Mouse (Mus musculus) limb, embryonic 14.5 days (tissue): ENCODE results near the gene Nol11. TPM values are rescaled to one million over a fixed set of nuclear protein-coding genes. Genes with fewer than 3 reads are reported as not detected.

Experiments
- ATAC-seq: fragments of 200-750 bp; cut with Nextera tagmentation; 2 replicates; pipeline ENCODE4 v1.8.0; 2017; ENCODE audit warnings: low read depth, moderate number of reproducible peaks, moderate TSS enrichment; ENCODE audit not compliant: low FRiP score
- DNase-seq: peaks from one replicate; pipeline ENCODE4 v3.0.0-alpha.2; 2015; ENCODE audit warnings: low spot score
- H3K27ac ChIP-seq: fragments of 300-500 bp; sonication (generic); replicated peaks from 2 replicates; pipeline ENCODE4 v1.5.1; 2014; ENCODE audit warnings: low read depth, mild to moderate bottlenecking, low read length, moderate library complexity, mixed read lengths
- H3K27me3 ChIP-seq: fragments of 300-500 bp; sonication (generic); 2 replicates; pipeline ENCODE4 v1.6.1; 2014; ENCODE audit warnings: low read length, mixed read lengths; ENCODE audit not compliant: control insufficient read depth, insufficient read depth
- H3K36me3 ChIP-seq: fragments of 300-500 bp; sonication (generic); 2 replicates; pipeline ENCODE4 v1.6.1; 2014; ENCODE audit warnings: mild to moderate bottlenecking, low read length, moderate library complexity, mixed read lengths; ENCODE audit not compliant: control insufficient read depth, insufficient read depth
- H3K4me1 ChIP-seq: fragments of 300-500 bp; sonication (generic); 2 replicates; pipeline ENCODE4 v1.6.1; 2014; ENCODE audit warnings: antibody characterized with exemption, low read length, mixed read lengths; ENCODE audit not compliant: control insufficient read depth, insufficient read depth
- H3K4me2 ChIP-seq: fragments of 300-500 bp; sonication (generic); replicated peaks from 2 replicates; pipeline ENCODE4 v1.6.1; 2014; ENCODE audit warnings: low read depth, mild to moderate bottlenecking, low read length, moderate library complexity; ENCODE audit not compliant: severe bottlenecking
- H3K4me3 ChIP-seq: fragments of 300-500 bp; sonication (generic); replicated peaks from 2 replicates; pipeline ENCODE4 v1.5.1; 2014; ENCODE audit warnings: low read length
- H3K9ac ChIP-seq: fragments of 300-500 bp; sonication (generic); 2 replicates; pipeline ENCODE4 v1.6.1; 2014; ENCODE audit warnings: mild to moderate bottlenecking, low read depth, low read length, moderate library complexity; ENCODE audit not compliant: severe bottlenecking
- H3K9me3 ChIP-seq: fragments of 300-500 bp; sonication (generic); 2 replicates; pipeline ENCODE4 v1.6.1; 2016; ENCODE audit warnings: low read length; ENCODE audit not compliant: control insufficient read depth
- POLR2A ChIP-seq: fragments of 200-500 bp; IDR thresholded peaks from 2 replicates; pipeline ENCODE4 v1.8.0; 2012; ENCODE audit warnings: inconsistent platforms, mild to moderate bottlenecking, moderate library complexity, borderline replicate concordance; ENCODE audit not compliant: insufficient read depth, insufficient read length; ENCODE audit errors: extremely low read depth
- WGBS: fragments of 180-500 bp; shearing (Covaris S2); extraction: QIAGEN DNeasy Blood & Tissue Kit; methylation state at CpG from one replicate; pipeline ENCODE4 v1.1.7; 2014; 5-methylcytosine and 5-hydroxymethylcytosine counted together
- polyA plus RNA-seq, 2 experiments: library from polyadenylated mRNA; depleted of rRNA in 1 of 2; stranded (reverse) in 1 of 2; unstranded in 1 of 2; fragments of >200 nt; fragmentation: Nextera tagmentation in 1 of 2; extraction: Ambion mirVana in 1 of 2; gene quantifications; 2 replicates each; pipeline versions ENCODE4 v1.2.1 to v1.2.3; 2012 to 2014

Nol11 gene
- polyA plus RNA-seq, 2 experiments = 28.0 to 45.4 TPM

DNA sequence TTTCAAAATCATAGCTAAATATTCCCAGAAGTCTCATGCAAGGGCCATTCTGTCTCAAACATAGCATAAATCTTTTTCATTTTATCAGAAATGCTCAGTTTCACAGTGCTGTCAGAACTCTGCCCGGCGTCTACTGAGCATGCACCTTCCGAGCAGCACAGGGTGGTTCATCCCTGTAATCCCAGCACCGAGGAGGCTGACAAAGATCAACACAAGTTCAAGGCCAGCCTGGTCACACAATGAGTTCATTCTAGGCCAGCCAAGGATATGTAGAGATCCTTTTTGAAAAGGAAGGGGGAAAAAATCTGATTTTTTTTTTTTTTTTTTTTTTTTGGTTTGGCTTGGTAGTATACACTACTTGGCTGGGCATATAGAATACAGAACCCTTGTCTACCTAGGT lies 64.2 kb downstream of the Nol11 start:
- Histone ChIP-seq H3K4me1 (peaks cover 20% of the 10 kb centered on the region), H3K27ac (no peak overlapping the region), H3K9me3 (no peaks in the 10 kb centered on the region), H3K27me3 (no peaks in the 10 kb centered on the region), H3K9ac (no peak overlapping the region), H3K4me3 (no peak overlapping the region), H3K36me3 (no peaks in the 10 kb centered on the region), H3K4me2 (no peak overlapping the region)
- WGBS = 80% methylated on average over 4 of the region's 4 CpGs
- no peak for TF ChIP-seq POLR2A
- DNase-seq (no peak), ATAC-seq (no peak)

- no peak overlapping the region for H3K4me2 ChIP-seq
- no peaks in the 10 kb centered on the region for H3K9me3 ChIP-seq
- H3K9ac ChIP-seq = no peak overlapping the region
- no peak for ATAC-seq
- 24% methylated on average over 7 of the region's 7 CpGs for WGBS
- H3K4me3 ChIP-seq = no peak overlapping the region
- no peak overlapping the region for H3K27ac ChIP-seq
- TF ChIP-seq POLR2A = no peak
- no peaks in the 10 kb centered on the region for H3K36me3 ChIP-seq
- no peak for DNase-seq
- H3K4me1 ChIP-seq = peaks cover 13% of the 10 kb centered on the region
- H3K27me3 ChIP-seq = no peaks in the 10 kb centered on the region
Measured at GRCm38 (mm10) chr11:107124327-107124731, 64.9 kb downstream of the Nol11 start.

DNA sequence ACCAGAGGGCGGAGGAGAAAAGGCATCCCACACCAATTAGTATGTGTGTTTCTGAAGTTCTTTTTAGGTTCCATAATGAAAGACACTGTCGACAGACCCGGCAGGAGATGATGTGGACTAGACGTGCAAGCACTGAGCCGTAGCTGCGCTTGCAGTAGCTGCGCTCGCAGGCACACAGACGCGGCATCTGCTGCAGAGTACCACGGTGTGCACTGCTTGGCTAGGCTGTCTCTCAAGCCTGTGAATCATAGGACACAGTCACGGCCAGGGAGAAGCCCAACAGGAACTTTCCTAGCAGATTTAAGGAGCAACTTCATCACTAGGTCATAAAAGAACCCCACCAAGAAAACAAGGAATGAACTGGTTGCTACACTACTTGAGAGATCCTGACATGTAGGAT lies 71.4 kb downstream of the Nol11 start:
- no peak overlapping the region for H3K27ac ChIP-seq
- WGBS = 79% methylated on average over 12 of the region's 12 CpGs
- H3K4me3 ChIP-seq = no peak overlapping the region
- TF ChIP-seq POLR2A = no peak
- H3K4me1 ChIP-seq = peaks cover 18% of the 10 kb centered on the region
- DNase-seq (no peak), ATAC-seq (no peak)
- no peaks in the 10 kb centered on the region for H3K9me3 ChIP-seq
- H3K27me3 ChIP-seq = no peaks in the 10 kb centered on the region
- no peak overlapping the region for H3K4me2 ChIP-seq
- no peaks in the 10 kb centered on the region for H3K36me3 ChIP-seq
- no peak overlapping the region for H3K9ac ChIP-seq

Other genes with a start within 250 kb of the Nol11 start
- 194 and 224 TPM in 2 replicates for gene Kpna2, start 189.8 kb downstream of the Nol11 start, polyA plus RNA-seq (2012; rRNA removed)
- gene Kpna2, start 189.8 kb downstream of the Nol11 start, polyA plus RNA-seq (2014; fragmentation: Nextera tagmentation; extraction: Ambion mirVana) = 291 and 311 TPM in 2 replicates
- gene 1810010H24Rik, start 163.7 kb downstream of the Nol11 start, polyA plus RNA-seq (2012; rRNA removed) = 2.2 and 2.3 TPM in 2 replicates
- 2.6 and 3.1 TPM in 2 replicates for gene 1810010H24Rik, start 163.7 kb downstream of the Nol11 start, polyA plus RNA-seq (2014; fragmentation: Nextera tagmentation; extraction: Ambion mirVana)
- gene Bptf, start 57.3 kb downstream of the Nol11 start, polyA plus RNA-seq (2012; rRNA removed) = 43.8 and 49.1 TPM in 2 replicates
- gene Bptf, start 57.3 kb downstream of the Nol11 start, polyA plus RNA-seq (2014; fragmentation: Nextera tagmentation; extraction: Ambion mirVana) = 38.4 and 48.1 TPM in 2 replicates